7 mouse cellular contexts compared by ENCODE assay signal in genomic region chr9:51008841-51009655, GRCm38 (mm10). TPM values are rescaled to one million over a fixed set of nuclear protein-coding genes. Genes with fewer than 3 reads are reported as not detected.
DNase-seq lines count a peak whose midpoint lies in the region; ATAC-seq and TF ChIP-seq lines count a peak whose summit lies in the region.

TSS of gene Sik2 (minus strand) at chr9:51009073.

- H3K36me3 ChIP-seq in embryonic facial prominence, embryonic 11.5 days (replicated peaks; ENCODE audit: control insufficient read depth, insufficient read depth, low read depth, low read length) = no peaks in the 10 kb centered on the region
- H3K36me3 ChIP-seq in limb, embryonic 12.5 days = no peaks in the 10 kb centered on the region
- H3K36me3 ChIP-seq in midbrain, embryonic 15.5 days (replicated peaks) = no peaks in the 10 kb centered on the region
- H3K36me3 ChIP-seq in spleen, adult 2 months (ENCODE audit: control insufficient read depth, insufficient read depth, low read length) = no peaks in the 10 kb centered on the region

- DNase-seq in adrenal gland, postnatal 14 days = peak; percentile 97
- peak; percentile 97 for DNase-seq in embryonic facial prominence, embryonic 11.5 days (ENCODE audit: low spot score)
- peak; percentile 100 for DNase-seq in heart, adult 11 months
- peak; percentile 89 for DNase-seq in kidney, adult 18-20 months
- DNase-seq in spleen, adult 2 months (ENCODE audit: low read depth in 1 of 2, low spot score in 2 of 2) = peak; percentile 84 to 90

- no peaks in the 10 kb centered on the region for H3K4me1 ChIP-seq in embryonic facial prominence, embryonic 11.5 days (ENCODE audit: control insufficient read depth, insufficient read depth, low read length)
- H3K4me1 ChIP-seq in limb, embryonic 12.5 days (replicated peaks) = peaks cover 15% of the 10 kb centered on the region; the same call in 1 of the 2 replicates
- H3K4me1 ChIP-seq in midbrain, embryonic 15.5 days = peaks cover 15% of the 10 kb centered on the region
- H3K4me1 ChIP-seq in spleen, adult 2 months (ENCODE audit: control insufficient read depth, insufficient read depth, insufficient read length) = no peaks in the 10 kb centered on the region; the same call in 1 of the 2 replicates

- peak; percentile 72 for TF ChIP-seq POLR2A in spleen, adult 2 months (IDR thresholded peaks at IDR 0.05; ENCODE audit: low read depth, low read length)

- H3K27ac ChIP-seq in embryonic facial prominence, embryonic 11.5 days (replicated peaks; ENCODE audit: low read depth, low read length) = 0 out of 2 replicates have a peak within 1 kb of the TSS, but pooled peaks have one; percentile 47
- H3K27ac ChIP-seq in limb, embryonic 12.5 days = peak within 1 kb of the TSS; percentile 78
- H3K27ac ChIP-seq in midbrain, embryonic 15.5 days = peak within 1 kb of the TSS; percentile 85
- H3K27ac ChIP-seq in spleen, adult 2 months (ENCODE audit: insufficient read depth, low read length) = peak within 1 kb of the TSS; percentile 96

- H3K27me3 ChIP-seq in embryonic facial prominence, embryonic 11.5 days (ENCODE audit: control insufficient read depth, insufficient read depth, low read length) = no peaks in the 10 kb centered on the region
- H3K27me3 ChIP-seq in limb, embryonic 12.5 days = peaks cover 3% of the 10 kb centered on the region; the same call in 1 of the 2 replicates
- no peaks in the 10 kb centered on the region for H3K27me3 ChIP-seq in midbrain, embryonic 15.5 days (replicated peaks)
- no peaks in the 10 kb centered on the region for H3K27me3 ChIP-seq in spleen, adult 2 months (ENCODE audit: control insufficient read depth, insufficient read depth, low read length)

- no peaks in the 10 kb centered on the region for H3K9me3 ChIP-seq in embryonic facial prominence, embryonic 11.5 days (replicated peaks; ENCODE audit: control insufficient read depth, low read length)
- no peaks in the 10 kb centered on the region for H3K9me3 ChIP-seq in limb, embryonic 12.5 days
- no peaks in the 10 kb centered on the region for H3K9me3 ChIP-seq in midbrain, embryonic 15.5 days

- TF ChIP-seq CTCF in spleen, adult 2 months (IDR thresholded peaks at IDR 0.05; ENCODE audit: extremely low read depth, insufficient read depth, insufficient read length, insufficient replicate concordance) = peak; percentile 95

- peak within 1 kb of the TSS; percentile 74 for H3K4me3 ChIP-seq in embryonic facial prominence, embryonic 11.5 days (ENCODE audit: low read depth, low read length)
- peak within 1 kb of the TSS; percentile 90 for H3K4me3 ChIP-seq in limb, embryonic 12.5 days (replicated peaks)
- peak within 1 kb of the TSS; percentile 83 for H3K4me3 ChIP-seq in midbrain, embryonic 15.5 days
- H3K4me3 ChIP-seq in spleen, adult 2 months (ENCODE audit: extremely low read depth, insufficient read depth, insufficient read length) = peak within 1 kb of the TSS; percentile 97

- peak within 1 kb of the TSS; percentile 78 for H3K9ac ChIP-seq in embryonic facial prominence, embryonic 11.5 days (replicated peaks; ENCODE audit: low read length)
- H3K9ac ChIP-seq in limb, embryonic 12.5 days (replicated peaks) = peak within 1 kb of the TSS; percentile 85
- peak within 1 kb of the TSS; percentile 84 for H3K9ac ChIP-seq in midbrain, embryonic 15.5 days

- ATAC-seq in embryonic facial prominence, embryonic 11.5 days (replicated peaks; ENCODE audit: insufficient number of reproducible peaks, low FRiP score, low TSS enrichment, low read depth) = peak; percentile 95
- ATAC-seq in limb, embryonic 12.5 days (ENCODE audit: insufficient number of reproducible peaks, insufficient read depth, low FRiP score, low TSS enrichment, low read depth) = peak; percentile 96
- ATAC-seq in midbrain, embryonic 15.5 days (replicated peaks) = peak; percentile 97

- peak within 1 kb of the TSS; percentile 81 for H3K4me2 ChIP-seq in embryonic facial prominence, embryonic 11.5 days (ENCODE audit: low read depth, low read length)
- peak within 1 kb of the TSS; percentile 81 for H3K4me2 ChIP-seq in limb, embryonic 12.5 days
- H3K4me2 ChIP-seq in midbrain, embryonic 15.5 days = peak within 1 kb of the TSS; percentile 52

- WGBS in embryonic facial prominence, embryonic 11.5 days = under 1% methylated on average over 47 of the region's 85 CpGs
- WGBS in limb, embryonic 12.5 days = 2% methylated on average over 57 of the region's 85 CpGs
- under 1% methylated on average over 71 of the region's 85 CpGs for WGBS in midbrain, embryonic 15.5 days
- 1% methylated on average over 76 of the region's 85 CpGs for WGBS in spleen, adult 2 months

RNA-seq across cellular contexts. Expression of gene Sik2, which starts in this region (rescaled TPM):
- 137 and 141 TPM in 2 replicates for total RNA-seq in adrenal gland, postnatal 14 days (2021)
- polyA plus RNA-seq in embryonic facial prominence, embryonic 11.5 days (2014; fragmentation: Nextera tagmentation; extraction: Ambion mirVana) = 12.5 and 14.2 TPM in 2 replicates
- 16.6 and 16.9 TPM in 2 replicates for polyA plus RNA-seq in limb, embryonic 12.5 days (2016; fragmentation: Nextera tagmentation; extraction: Ambion mirVana)
- 17.1 and 19.8 TPM in 2 replicates for polyA plus RNA-seq in midbrain, embryonic 15.5 days (2015; fragmentation: Nextera tagmentation; extraction: Ambion mirVana)
- 12.5 and 19.4 TPM in 2 replicates for polyA plus RNA-seq in spleen, adult 2 months (2012; rRNA removed)

Comparison
In these comparisons a context has a peak if more than half of its experiments do, and no peak if none do; other contexts are left out.
1. Peak in every context shown above with its lines: DNase-seq, ATAC-seq, H3K4me3 ChIP-seq and H3K27ac ChIP-seq.